Mouse (Mus musculus) olfactory bulb, adult 2 months (tissue): ENCODE results near the gene Diras1.

ENCODE experiments used
- CTCF ChIP-seq: fragments of 200-500 bp; IDR thresholded peaks from 2 replicates; pipeline ENCODE4 v1.5.1; 2012; ENCODE audit warnings: low read depth, mild to moderate bottlenecking, low read length, moderate library complexity; ENCODE audit not compliant: insufficient read depth
- POLR2A ChIP-seq: fragments of 200-500 bp; IDR thresholded peaks from 2 replicates; pipeline ENCODE4 v1.6.1; 2012; ENCODE audit warnings: mild to moderate bottlenecking, low read depth, low read length, moderate library complexity; ENCODE audit not compliant: insufficient read depth

DNA sequence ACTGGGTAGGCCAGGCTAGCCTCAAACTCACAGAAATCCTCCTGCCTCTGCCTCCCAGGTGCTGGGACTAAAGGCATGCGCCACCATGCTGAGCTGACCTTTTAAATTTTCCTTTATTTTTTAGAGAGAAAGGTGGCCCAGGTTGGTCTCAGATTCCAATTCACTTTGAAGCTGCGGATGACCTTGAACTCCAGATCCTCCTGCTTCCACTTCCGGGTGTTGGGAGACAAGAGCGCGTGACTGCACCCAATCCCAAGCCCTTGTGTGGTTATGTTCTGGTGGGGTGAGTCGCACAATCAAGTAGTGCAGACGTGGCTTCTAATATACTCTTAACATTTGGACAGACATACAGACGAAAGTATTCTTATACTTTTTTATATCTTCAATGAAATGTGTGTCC is 29.0 kb downstream of the Diras1 start:
- TF ChIP-seq CTCF (no peak), POLR2A (no peak)
